Mouse (Mus musculus): ENCODE data around the gene Kcnj11. TPM values are rescaled to one million over a fixed set of nuclear protein-coding genes. Genes with fewer than 3 reads are reported as not detected.

The Kcnj11 gene
- polyA plus RNA-seq, 1 experiment from 2014 or later: 0.65 TPM

- Histone ChIP-seq H3K9me3 (ENCODE audit: control insufficient read depth, low read length) (no peaks in the 10 kb centered on the region), H3K27me3 (replicated peaks; ENCODE audit: control insufficient read depth, insufficient read depth, low read length) (0 out of 2 replicates have a peak, but pooled peaks cover 8% of the 10 kb centered on the region), H3K36me3 (ENCODE audit: control insufficient read depth, insufficient read depth, low read length) (no peaks in the 10 kb centered on the region), H3K9ac (ENCODE audit: low read depth, low read length) (no peak overlapping the region), H3K27ac (ENCODE audit: low read length) (no peak overlapping the region), H3K4me1 (ENCODE audit: control insufficient read depth, insufficient read depth, low read length) (no peaks in the 10 kb centered on the region), H3K4me3 (ENCODE audit: low read length) (no peak overlapping the region), H3K4me2 (ENCODE audit: low read depth, low read length) (no peak overlapping the region)
- 81% methylated on average over 19 of the region's 19 CpGs for WGBS
- ATAC-seq: no peak
These were observed 2.2 kb downstream of the Kcnj11 start for GRCm38 (mm10) chr7:46098221-46098918.

- H3K27me3 ChIP-seq (replicated peaks; ENCODE audit: control insufficient read depth, insufficient read depth, low read length): 0 out of 2 replicates have a peak, but pooled peaks cover 8% of the 10 kb centered on the region
- H3K9me3 ChIP-seq (ENCODE audit: control insufficient read depth, low read length): no peaks in the 10 kb centered on the region
- no peaks in the 10 kb centered on the region for H3K36me3 ChIP-seq (ENCODE audit: control insufficient read depth, insufficient read depth, low read length)
- WGBS: 50% methylated on average over 4 of the region's 4 CpGs
- H3K4me2 ChIP-seq (ENCODE audit: low read depth, low read length): no peak overlapping the region
- H3K4me3 ChIP-seq (ENCODE audit: low read length): no peak overlapping the region
- H3K27ac ChIP-seq (ENCODE audit: low read length): no peak overlapping the region
- no peak for ATAC-seq
- H3K4me1 ChIP-seq (ENCODE audit: control insufficient read depth, insufficient read depth, low read length): no peaks in the 10 kb centered on the region
- no peak overlapping the region for H3K9ac ChIP-seq (ENCODE audit: low read depth, low read length)
These were observed 3.2 kb downstream of the Kcnj11 start for GRCm38 (mm10) chr7:46097319-46097783.

- peak; percentile 41; the same call in 1 of the 2 replicates for ATAC-seq
- 3% methylated on average over 4 of the region's 4 CpGs for WGBS
- no peaks in the 10 kb centered on the region for H3K9me3 ChIP-seq (ENCODE audit: control insufficient read depth, low read length)
- H3K27me3 ChIP-seq (replicated peaks; ENCODE audit: control insufficient read depth, insufficient read depth, low read length): 0 out of 2 replicates have a peak, but pooled peaks cover 11% of the 10 kb centered on the region
- no peak overlapping the region for H3K27ac ChIP-seq (ENCODE audit: low read length)
- no peaks in the 10 kb centered on the region for H3K4me1 ChIP-seq (ENCODE audit: control insufficient read depth, insufficient read depth, low read length)
- H3K4me3 ChIP-seq (ENCODE audit: low read length): no peak overlapping the region
- no peak overlapping the region for H3K4me2 ChIP-seq (ENCODE audit: low read depth, low read length)
- H3K9ac ChIP-seq (ENCODE audit: low read depth, low read length): no peak overlapping the region
- H3K36me3 ChIP-seq (ENCODE audit: control insufficient read depth, insufficient read depth, low read length): no peaks in the 10 kb centered on the region
These were observed 4.4 kb downstream of the Kcnj11 start for GRCm38 (mm10) chr7:46096136-46096535.

GRCm38 (mm10) chr7:46092803-46093202 is 7.8 kb downstream of the Kcnj11 start:
- Histone ChIP-seq H3K4me1 (ENCODE audit: control insufficient read depth, insufficient read depth, low read length) (no peaks in the 10 kb centered on the region), H3K36me3 (ENCODE audit: control insufficient read depth, insufficient read depth, low read length) (no peaks in the 10 kb centered on the region), H3K27me3 (replicated peaks; ENCODE audit: control insufficient read depth, insufficient read depth, low read length) (0 out of 2 replicates have a peak, but pooled peaks cover 11% of the 10 kb centered on the region), H3K4me3 (ENCODE audit: low read length) (no peak overlapping the region), H3K9me3 (ENCODE audit: control insufficient read depth, low read length) (no peaks in the 10 kb centered on the region; the same call in 1 of the 2 replicates), H3K27ac (ENCODE audit: low read length) (no peak overlapping the region), H3K4me2 (ENCODE audit: low read depth, low read length) (no peak overlapping the region), H3K9ac (ENCODE audit: low read depth, low read length) (no peak overlapping the region)
- 47% methylated on average over 8 of the region's 8 CpGs for WGBS
- ATAC-seq: no peak

- Histone ChIP-seq H3K9me3 (ENCODE audit: control insufficient read depth, low read length) (no peaks in the 10 kb centered on the region; the same call in 1 of the 2 replicates), H3K27ac (ENCODE audit: low read length) (no peak overlapping the region), H3K27me3 (replicated peaks; ENCODE audit: control insufficient read depth, insufficient read depth, low read length) (0 out of 2 replicates have a peak, but pooled peaks cover 3% of the 10 kb centered on the region), H3K36me3 (ENCODE audit: control insufficient read depth, insufficient read depth, low read length) (peaks cover 5% of the 10 kb centered on the region; the same call in 1 of the 2 replicates), H3K4me3 (ENCODE audit: low read length) (no peak overlapping the region), H3K4me2 (ENCODE audit: low read depth, low read length) (no peak overlapping the region), H3K9ac (ENCODE audit: low read depth, low read length) (no peak overlapping the region), H3K4me1 (ENCODE audit: control insufficient read depth, insufficient read depth, low read length) (peaks cover 8% of the 10 kb centered on the region)
- no peak for ATAC-seq
- WGBS: 91% methylated on average over 6 of the region's 6 CpGs
These were observed 12.3 kb downstream of the Kcnj11 start for GRCm38 (mm10) chr7:46088241-46088640.

- Histone ChIP-seq H3K9me3 (ENCODE audit: control insufficient read depth, low read length) (no peaks in the 10 kb centered on the region; the same call in 1 of the 2 replicates), H3K27me3 (replicated peaks; ENCODE audit: control insufficient read depth, insufficient read depth, low read length) (no peaks in the 10 kb centered on the region), H3K9ac (ENCODE audit: low read depth, low read length) (no peak overlapping the region), H3K27ac (ENCODE audit: low read length) (no peak overlapping the region), H3K36me3 (ENCODE audit: control insufficient read depth, insufficient read depth, low read length) (peaks cover 9% of the 10 kb centered on the region), H3K4me2 (ENCODE audit: low read depth, low read length) (no peak overlapping the region), H3K4me3 (ENCODE audit: low read length) (no peak overlapping the region), H3K4me1 (ENCODE audit: control insufficient read depth, insufficient read depth, low read length) (peaks cover 8% of the 10 kb centered on the region)
- no peak for ATAC-seq
- 91% methylated on average over 6 of the region's 6 CpGs for WGBS
These were observed 14.2 kb downstream of the Kcnj11 start for GRCm38 (mm10) chr7:46086378-46086777.

- Histone ChIP-seq H3K27ac (ENCODE audit: low read length) (peak overlapping the region; percentile 69), H3K36me3 (ENCODE audit: control insufficient read depth, insufficient read depth, low read length) (peaks cover 13% of the 10 kb centered on the region), H3K9ac (ENCODE audit: low read depth, low read length) (peak overlapping the region; percentile 15), H3K4me3 (ENCODE audit: low read length) (no peak overlapping the region), H3K4me2 (ENCODE audit: low read depth, low read length) (peak overlapping the region; percentile 19; the same call in 1 of the 2 replicates), H3K27me3 (replicated peaks; ENCODE audit: control insufficient read depth, insufficient read depth, low read length) (no peaks in the 10 kb centered on the region), H3K4me1 (ENCODE audit: control insufficient read depth, insufficient read depth, low read length) (peaks cover 8% of the 10 kb centered on the region), H3K9me3 (ENCODE audit: control insufficient read depth, low read length) (no peaks in the 10 kb centered on the region; the same call in 1 of the 2 replicates)
- 48% methylated on average over 16 of the region's 16 CpGs for WGBS
- ATAC-seq: peak; percentile 93
These were observed 15.6 kb downstream of the Kcnj11 start for GRCm38 (mm10) chr7:46084839-46085513.

GRCm38 (mm10) chr7:46084024-46084423 is 16.5 kb downstream of the Kcnj11 start:
- Histone ChIP-seq H3K36me3 (ENCODE audit: control insufficient read depth, insufficient read depth, low read length) (peaks cover 13% of the 10 kb centered on the region), H3K27ac (ENCODE audit: low read length) (peak overlapping the region; percentile 69; the same call in 1 of the 2 replicates), H3K4me2 (ENCODE audit: low read depth, low read length) (no peak overlapping the region), H3K4me3 (ENCODE audit: low read length) (no peak overlapping the region), H3K9me3 (ENCODE audit: control insufficient read depth, low read length) (no peaks in the 10 kb centered on the region; the same call in 1 of the 2 replicates), H3K27me3 (replicated peaks; ENCODE audit: control insufficient read depth, insufficient read depth, low read length) (no peaks in the 10 kb centered on the region), H3K9ac (ENCODE audit: low read depth, low read length) (no peak overlapping the region), H3K4me1 (ENCODE audit: control insufficient read depth, insufficient read depth, low read length) (peaks cover 8% of the 10 kb centered on the region)
- 78% methylated on average over 10 of the region's 10 CpGs for WGBS
- no peak for ATAC-seq

GRCm38 (mm10) chr7:46077675-46078074 is 22.9 kb downstream of the Kcnj11 start:
- peaks cover 30% of the 10 kb centered on the region for H3K36me3 ChIP-seq (ENCODE audit: control insufficient read depth, insufficient read depth, low read length)
- no peaks in the 10 kb centered on the region for H3K27me3 ChIP-seq (replicated peaks; ENCODE audit: control insufficient read depth, insufficient read depth, low read length)
- H3K4me2 ChIP-seq (ENCODE audit: low read depth, low read length): no peak overlapping the region
- ATAC-seq: no peak
- no peaks in the 10 kb centered on the region for H3K9me3 ChIP-seq (ENCODE audit: control insufficient read depth, low read length)
- H3K4me3 ChIP-seq (ENCODE audit: low read length): no peak overlapping the region
- no peaks in the 10 kb centered on the region for H3K4me1 ChIP-seq (ENCODE audit: control insufficient read depth, insufficient read depth, low read length)
- H3K9ac ChIP-seq (ENCODE audit: low read depth, low read length): no peak overlapping the region
- WGBS: 86% methylated on average over 12 of the region's 12 CpGs
- no peak overlapping the region for H3K27ac ChIP-seq (ENCODE audit: low read length)

Data from intestine, embryonic 16.5 days (tissue).